Mouse (Mus musculus): ENCODE measurements around the gene Rhot2.

DNA sequence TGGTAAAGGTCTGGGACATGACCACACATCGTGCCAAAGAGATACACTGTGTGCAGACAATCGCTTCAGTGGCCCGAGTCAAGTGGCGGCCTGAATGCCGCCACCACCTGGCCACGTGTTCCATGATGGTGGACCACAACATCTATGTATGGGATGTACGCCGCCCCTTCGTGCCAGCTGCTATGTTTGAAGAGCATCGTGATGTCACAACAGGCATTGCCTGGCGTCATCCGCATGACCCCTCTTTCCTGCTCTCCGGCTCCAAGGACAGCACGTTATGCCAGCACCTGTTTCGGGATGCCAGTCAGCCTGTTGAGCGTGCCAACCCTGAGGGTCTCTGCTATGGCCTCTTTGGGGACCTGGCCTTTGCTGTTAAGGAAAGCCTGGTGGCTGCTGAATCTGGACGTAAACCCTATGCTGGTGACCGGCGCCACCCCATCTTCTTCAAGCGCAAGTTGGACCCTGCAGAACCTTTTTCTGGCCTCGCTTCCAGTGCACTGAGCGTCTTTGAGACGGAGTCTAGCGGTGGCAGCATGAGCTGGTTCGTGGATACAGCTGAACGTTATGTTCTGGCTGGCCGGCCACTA, 18.6 kb downstream of the Rhot2 start:
- TF ChIP-seq CTCF (IDR thresholded peaks at IDR 0.05; ENCODE audit: control insufficient read depth, insufficient read depth, insufficient read length) (no peak), MAX (IDR thresholded peaks at IDR 0.05) (no peak), FOSL1 (IDR thresholded peaks at IDR 0.05; ENCODE audit: insufficient read depth, low read length, poor library complexity, severe bottlenecking) (no peak), USF1 (IDR thresholded peaks at IDR 0.05; ENCODE audit: low read depth) (no peak), MYOD1 (IDR thresholded peaks at IDR 0.05; ENCODE audit: control insufficient read depth, insufficient read length, low read depth) (no peak)
